Mouse (Mus musculus): ENCODE measurements around the gene Ptges.

Ptges gene

DNA sequence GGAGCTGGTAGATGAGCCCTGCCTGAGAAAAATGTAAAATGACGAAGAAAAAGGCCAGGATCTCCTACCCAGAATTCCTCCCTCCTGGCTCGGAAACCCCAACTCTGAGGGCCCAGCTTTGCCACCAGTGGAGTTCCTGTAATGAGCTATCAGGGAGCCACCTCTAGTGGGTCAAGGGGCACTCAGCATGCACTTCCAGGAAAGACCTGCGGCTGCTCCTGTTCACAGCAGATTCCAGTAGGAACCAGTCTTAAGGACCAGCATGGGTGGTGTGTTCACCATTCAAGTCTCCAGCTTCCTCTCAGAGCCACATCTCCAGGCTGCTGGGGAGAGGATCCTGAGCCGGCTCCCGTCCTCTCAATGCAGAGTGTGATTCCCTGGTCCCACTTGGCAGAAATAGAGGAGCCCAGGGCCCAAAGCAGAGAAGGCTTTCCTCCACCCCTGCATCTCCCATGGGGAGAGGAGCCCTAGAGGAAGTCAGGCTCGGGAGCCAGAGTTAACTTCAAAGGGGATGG, 28.0 kb downstream of the Ptges start:
- DNase-seq (ENCODE audit: low spot score in 2 of 2), result no peak

GRCm38 (mm10) chr2:30899397-30900069, 30.1 kb downstream of the Ptges start:
- no peak for DNase-seq (ENCODE audit: low spot score in 2 of 2)

GRCm38 (mm10) chr2:30897291-30897690, 32.4 kb downstream of the Ptges start:
- no peak for DNase-seq (ENCODE audit: low spot score in 2 of 2)

- no peak for DNase-seq (ENCODE audit: low spot score in 2 of 2)
Measured at GRCm38 (mm10) chr2:30893946-30894345, 35.7 kb downstream of the Ptges start.

GRCm38 (mm10) chr2:30893399-30893798, 36.3 kb downstream of the Ptges start:
- DNase-seq (ENCODE audit: low spot score in 2 of 2), result no peak

DNA sequence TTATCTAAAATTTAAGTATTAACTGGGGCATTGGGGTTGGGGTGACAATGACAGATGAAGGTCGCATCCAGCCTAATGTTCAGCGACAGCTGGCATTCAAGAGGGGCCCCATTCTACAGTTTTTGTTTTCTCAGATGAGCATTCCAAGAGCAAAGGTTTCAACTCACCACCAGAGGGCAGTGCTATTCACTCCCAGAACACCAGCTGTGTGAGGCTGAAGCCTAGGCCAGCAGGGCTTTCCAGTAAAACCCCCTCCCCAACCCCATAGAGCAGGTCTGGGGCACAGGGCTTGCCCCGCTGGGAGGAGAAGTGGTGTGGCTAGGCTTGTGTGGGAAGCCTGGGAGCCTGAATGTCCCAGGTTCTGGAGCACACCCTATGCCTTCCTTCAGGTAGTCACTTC, 38.7 kb downstream of the Ptges start:
- DNase-seq (ENCODE audit: low spot score in 2 of 2), result peak; percentile 51 to 61

DNA sequence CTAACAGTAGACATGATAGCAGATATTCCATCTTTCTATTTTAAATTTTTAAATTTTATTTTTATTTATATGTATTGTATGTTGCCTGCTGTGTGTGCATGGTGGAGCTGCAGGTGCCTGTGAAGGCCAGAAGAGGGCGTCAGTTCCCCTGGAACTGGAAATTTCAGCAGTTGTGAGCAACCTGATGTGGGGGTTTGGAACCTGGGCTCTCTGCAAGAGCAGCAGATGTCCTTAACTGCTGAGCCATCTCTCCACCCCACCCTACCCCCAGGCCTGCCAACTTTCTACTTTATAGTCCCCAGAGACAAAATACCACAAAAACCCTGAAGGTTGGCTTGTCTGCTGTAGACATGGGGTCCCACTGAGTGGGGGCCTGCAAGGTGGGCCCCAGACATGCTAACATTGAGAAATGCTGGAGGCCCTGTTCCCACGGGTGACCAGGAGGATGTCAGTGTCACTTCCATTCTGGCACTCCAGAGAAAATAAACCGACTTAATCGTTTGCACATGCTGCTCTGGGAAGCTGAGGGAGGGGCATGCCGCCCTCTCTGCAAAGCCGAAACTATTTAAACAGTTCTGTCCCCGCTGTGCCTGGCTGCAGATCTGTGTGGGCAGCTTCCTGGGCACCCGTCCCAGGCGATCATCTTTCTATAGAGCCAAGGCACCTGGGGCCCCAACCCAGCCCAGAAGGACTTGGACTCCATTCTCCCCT, 44.1 kb downstream of the Ptges start:
- DNase-seq (ENCODE audit: low spot score in 2 of 2), result peak; percentile 56 to 71

GRCm38 (mm10) chr2:30884852-30885373, 44.8 kb downstream of the Ptges start:
- no peak for DNase-seq (ENCODE audit: low spot score in 2 of 2)

- no peak for DNase-seq (ENCODE audit: low spot score in 2 of 2)
Measured at GRCm38 (mm10) chr2:30881215-30881614, 48.4 kb downstream of the Ptges start.

DNA sequence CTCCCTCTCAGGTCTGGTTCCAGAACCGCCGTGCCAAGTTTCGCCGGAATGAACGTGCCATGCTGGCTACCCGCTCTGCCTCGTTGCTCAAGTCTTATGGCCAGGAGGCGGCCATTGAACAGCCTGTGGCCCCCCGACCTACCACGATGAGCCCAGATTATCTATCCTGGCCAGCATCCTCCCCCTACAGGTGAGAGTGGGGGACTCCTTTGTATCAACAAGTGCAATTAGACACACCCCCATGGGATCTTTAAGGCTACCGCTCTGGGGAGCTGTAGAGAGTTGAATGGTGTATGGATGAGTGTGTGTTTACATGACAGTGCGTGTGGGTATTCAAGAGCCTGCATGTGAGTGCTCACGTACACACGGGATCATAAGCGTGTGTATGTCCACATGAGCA, 50.2 kb downstream of the Ptges start:
- DNase-seq (ENCODE audit: low spot score in 2 of 2), result no peak

- DNase-seq (ENCODE audit: low spot score in 2 of 2), result no peak
Measured at GRCm38 (mm10) chr2:30875621-30876432, 53.8 kb downstream of the Ptges start.

DNA sequence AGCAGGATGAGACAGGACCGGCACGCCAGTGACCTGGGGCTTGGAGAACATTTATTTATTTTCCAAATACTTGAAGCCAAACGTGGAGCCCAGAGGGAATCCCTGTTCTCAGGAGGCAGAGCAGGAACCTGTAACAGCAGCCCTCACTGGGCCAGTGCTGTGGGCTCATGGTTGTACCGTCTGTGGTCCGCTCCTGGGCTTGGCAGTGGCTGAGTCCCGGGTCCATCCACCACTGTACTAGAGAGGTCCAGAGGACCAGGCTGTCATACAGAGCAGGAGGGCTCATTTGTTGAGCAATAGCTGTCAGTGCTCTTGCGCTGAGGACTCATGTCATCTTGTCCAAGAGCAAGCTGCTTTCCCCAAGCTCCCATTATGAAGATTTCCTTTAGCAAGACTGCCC, 54.6 kb downstream of the Ptges start:
- DNase-seq (ENCODE audit: low spot score in 2 of 2), result no peak

GRCm38 (mm10) chr2:30874445-30874844, 55.2 kb downstream of the Ptges start:
- DNase-seq (ENCODE audit: low spot score in 2 of 2), result no peak

- no peak for DNase-seq (ENCODE audit: low spot score in 2 of 2)
Measured at GRCm38 (mm10) chr2:30872669-30873068, 57.0 kb downstream of the Ptges start.

GRCm38 (mm10) chr2:30870863-30871262, 58.8 kb downstream of the Ptges start:
- peak in 1 of 2 experiments; percentile 27 for DNase-seq (ENCODE audit: low spot score in 2 of 2)

DNA sequence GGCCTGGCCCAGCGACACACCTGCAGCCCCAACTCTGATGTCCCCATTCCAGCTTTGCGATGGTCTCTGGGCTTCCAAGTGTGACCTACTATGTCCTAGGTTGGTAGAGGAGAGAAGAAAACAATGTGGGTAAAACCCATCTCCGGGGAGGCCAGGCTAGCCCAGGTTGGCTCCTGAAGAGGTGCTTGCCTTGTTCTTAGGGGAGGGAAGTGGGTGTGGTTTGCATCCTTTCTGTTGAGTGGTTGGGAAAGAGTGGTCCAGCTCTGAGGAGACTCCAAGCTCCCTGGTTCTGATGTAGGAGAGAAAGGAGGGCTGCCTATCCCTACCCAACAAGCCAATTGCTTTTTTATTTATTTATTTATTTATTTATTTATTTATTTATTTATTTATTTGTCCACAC, 64.2 kb downstream of the Ptges start:
- no peak for DNase-seq (ENCODE audit: low spot score in 2 of 2)

GRCm38 (mm10) chr2:30864968-30865381, 64.7 kb downstream of the Ptges start:
- no peak for DNase-seq (ENCODE audit: low spot score in 2 of 2)

GRCm38 (mm10) chr2:30863574-30863973, 66.1 kb downstream of the Ptges start:
- DNase-seq (ENCODE audit: low spot score in 2 of 2), result no peak

GRCm38 (mm10) chr2:30862081-30862480, 67.6 kb downstream of the Ptges start:
- DNase-seq (ENCODE audit: low spot score in 2 of 2), result no peak

DNA sequence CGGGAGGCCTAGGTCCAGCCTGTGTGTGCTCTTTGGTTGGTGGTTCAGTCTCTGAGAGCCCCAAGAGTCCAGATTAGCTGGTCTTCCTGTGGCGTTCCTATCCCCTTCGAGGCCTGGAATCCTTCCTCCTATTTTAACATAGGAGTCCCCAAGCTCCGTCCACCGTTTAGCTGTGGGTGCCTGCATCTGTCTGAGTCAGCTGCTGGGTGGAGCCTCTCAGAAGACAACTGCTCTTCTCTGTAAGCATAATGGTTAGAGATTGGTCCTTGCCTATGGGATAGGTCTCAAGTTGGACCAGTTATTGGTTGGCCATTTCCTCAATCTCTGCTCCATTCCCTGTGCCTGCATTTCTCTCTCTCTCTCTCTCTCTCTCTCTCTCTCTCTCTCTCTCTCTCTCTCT, 69.9 kb downstream of the Ptges start:
- no peak for DNase-seq (ENCODE audit: low spot score in 2 of 2)

DNA sequence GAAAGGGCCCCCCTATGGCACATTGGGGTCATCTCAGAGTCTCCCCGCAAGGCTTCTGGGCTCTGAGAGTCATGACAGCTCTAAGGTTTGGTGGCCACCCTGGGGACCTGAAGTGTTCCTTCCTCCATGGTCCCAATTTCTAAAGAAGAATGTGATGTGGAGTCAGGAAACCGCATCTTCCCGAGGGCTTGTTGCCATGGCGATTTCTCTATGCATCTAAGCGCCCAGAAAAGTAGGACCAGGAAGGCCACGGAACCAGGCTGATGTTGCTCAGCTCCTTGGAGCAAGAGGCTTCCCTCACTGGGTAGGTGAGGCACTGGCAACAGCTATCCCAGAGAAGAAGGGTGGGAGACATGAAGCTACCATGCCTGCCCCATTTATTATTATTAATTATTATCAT, 72.6 kb downstream of the Ptges start:
- no peak for DNase-seq (ENCODE audit: low spot score in 2 of 2)

GRCm38 (mm10) chr2:30852771-30853313, 76.8 kb downstream of the Ptges start:
- DNase-seq (ENCODE audit: low spot score in 2 of 2), result no peak
